Mouse (Mus musculus) testis, adult 2 months (tissue): ENCODE measurements around the gene Nmt1. TPM values are rescaled to one million over a fixed set of nuclear protein-coding genes. Genes with fewer than 3 reads are reported as not detected.

Experiments used
- H3K27ac ChIP-seq: fragments of 200-500 bp; 2 replicates; pipeline ENCODE4 v1.5.1; 2012; ENCODE audit warnings: low read depth, low read length; ENCODE audit not compliant: control insufficient read depth, insufficient read depth
- H3K27me3 ChIP-seq: fragments of 200-500 bp; 2 replicates; pipeline ENCODE4 v1.6.1; 2012; ENCODE audit warnings: mild to moderate bottlenecking, low read length, moderate library complexity; ENCODE audit not compliant: control insufficient read depth, insufficient read depth
- H3K36me3 ChIP-seq: fragments of 200-500 bp; 2 replicates; pipeline ENCODE4 v1.6.1; 2012; ENCODE audit warnings: mild to moderate bottlenecking, low read length; ENCODE audit not compliant: control insufficient read depth, insufficient read depth
- H3K4me1 ChIP-seq: fragments of 200-500 bp; 2 replicates; pipeline ENCODE4 v1.6.1; 2012; ENCODE audit warnings: low read length; ENCODE audit not compliant: control insufficient read depth, insufficient read depth
- H3K4me3 ChIP-seq: fragments of 200-500 bp; 2 replicates; pipeline ENCODE4 v1.5.1; 2012; ENCODE audit warnings: low read depth, mild to moderate bottlenecking, low read length, moderate library complexity, mixed read lengths; ENCODE audit not compliant: control insufficient read depth
- CTCF ChIP-seq: fragments of 200-500 bp; IDR thresholded peaks from 2 replicates; pipeline ENCODE4 v1.5.1; 2012; ENCODE audit warnings: low read depth, mild to moderate bottlenecking, inconsistent platforms, low read length, moderate library complexity; ENCODE audit not compliant: control insufficient read depth, insufficient read depth, insufficient replicate concordance
- POLR2A ChIP-seq: fragments of 200-500 bp; IDR thresholded peaks from 2 replicates; pipeline ENCODE4 v1.6.1; 2012; ENCODE audit warnings: low read depth, mild to moderate bottlenecking, inconsistent platforms, low read length, moderate library complexity; ENCODE audit not compliant: control insufficient read depth
- polyA plus RNA-seq: library from polyadenylated mRNA; depleted of rRNA; stranded (reverse); fragments of >200 nt; gene quantifications from 2 replicates; pipeline ENCODE4 v1.2.3, GENCODE M21; 2012

Gene Nmt1
- polyA plus RNA-seq, 1 experiment: 97.3 TPM

DNA sequence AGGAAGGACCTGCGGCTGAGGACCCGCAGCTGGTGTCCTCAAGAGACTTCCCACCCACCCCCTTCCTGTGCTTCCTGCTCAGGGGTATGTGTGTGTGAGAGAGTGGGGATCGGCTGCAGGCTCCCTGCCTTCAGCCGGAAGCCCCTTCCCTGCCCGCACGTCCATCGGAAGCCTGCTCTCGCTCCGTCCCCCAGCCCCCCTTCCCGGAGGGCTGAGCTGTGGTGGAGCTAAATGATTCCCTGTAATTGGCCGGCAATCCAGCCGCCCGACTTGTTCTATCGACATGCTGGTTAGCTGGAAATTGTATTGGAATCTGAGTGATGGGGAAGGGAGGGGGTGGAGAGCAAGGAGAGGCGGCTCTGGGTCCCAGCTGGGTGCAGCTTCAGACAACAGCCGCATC lies 36.3 kb upstream of the Nmt1 start:
- H3K4me1 ChIP-seq: peaks cover 10% of the 10 kb centered on the region

GRCm38 (mm10) chr11:102992940-102993339 lies 35.0 kb upstream of the Nmt1 start:
- TF ChIP-seq POLR2A (no peak), CTCF (peak; percentile 85; the same call in 1 of the 2 replicates)
- no peak overlapping the region for H3K27ac ChIP-seq
- peaks cover 10% of the 10 kb centered on the region for H3K4me1 ChIP-seq
- H3K36me3 ChIP-seq: no peaks in the 10 kb centered on the region
- no peak overlapping the region for H3K4me3 ChIP-seq
- no peaks in the 10 kb centered on the region for H3K27me3 ChIP-seq

More for the DNA sequence above, 36.3 kb upstream of the Nmt1 start:
- Histone ChIP-seq H3K36me3 (no peaks in the 10 kb centered on the region), H3K4me3 (no peak overlapping the region), H3K27me3 (no peaks in the 10 kb centered on the region), H3K27ac (no peak overlapping the region)
- no peak for TF ChIP-seq CTCF
- no peak for TF ChIP-seq POLR2A

- Histone ChIP-seq H3K4me1 (peaks cover 10% of the 10 kb centered on the region), H3K36me3 (no peaks in the 10 kb centered on the region), H3K27ac (no peak overlapping the region), H3K4me3 (no peak overlapping the region), H3K27me3 (no peaks in the 10 kb centered on the region)
- TF ChIP-seq CTCF: no peak
- TF ChIP-seq POLR2A: no peak
Observed at GRCm38 (mm10) chr11:102993420-102994029, 34.5 kb upstream of the Nmt1 start.

GRCm38 (mm10) chr11:102994952-102995351 lies 33.0 kb upstream of the Nmt1 start:
- peaks cover 8% of the 10 kb centered on the region for H3K4me1 ChIP-seq
- no peak overlapping the region for H3K27ac ChIP-seq
- no peak overlapping the region for H3K4me3 ChIP-seq
- no peak for TF ChIP-seq CTCF
- no peak for TF ChIP-seq POLR2A
- no peaks in the 10 kb centered on the region for H3K36me3 ChIP-seq
- no peaks in the 10 kb centered on the region for H3K27me3 ChIP-seq

DNA sequence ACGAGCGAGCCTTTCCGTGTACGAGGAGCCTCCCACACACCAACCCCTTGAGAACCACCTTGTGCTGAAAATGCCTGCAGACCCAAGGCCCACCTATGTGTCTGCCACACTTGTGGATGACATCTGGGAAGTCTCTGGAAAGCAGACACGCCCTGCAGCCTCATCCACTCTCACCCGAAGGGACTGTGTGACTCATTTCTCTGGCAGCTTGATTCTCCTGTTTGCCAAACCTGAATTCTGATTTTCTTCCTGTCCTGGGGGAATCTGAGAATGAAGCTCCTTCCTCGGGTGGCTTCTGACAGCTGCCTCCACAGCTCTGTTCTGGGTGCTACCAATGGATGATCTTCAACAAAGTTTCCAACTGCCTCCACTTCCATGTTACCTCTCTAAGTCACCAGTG lies 31.6 kb upstream of the Nmt1 start:
- Histone ChIP-seq H3K4me3 (no peak overlapping the region), H3K27me3 (no peaks in the 10 kb centered on the region), H3K4me1 (0 out of 2 replicates have a peak, but pooled peaks cover 2% of the 10 kb centered on the region), H3K36me3 (no peaks in the 10 kb centered on the region), H3K27ac (no peak overlapping the region)
- TF ChIP-seq CTCF: no peak
- TF ChIP-seq POLR2A: no peak

DNA sequence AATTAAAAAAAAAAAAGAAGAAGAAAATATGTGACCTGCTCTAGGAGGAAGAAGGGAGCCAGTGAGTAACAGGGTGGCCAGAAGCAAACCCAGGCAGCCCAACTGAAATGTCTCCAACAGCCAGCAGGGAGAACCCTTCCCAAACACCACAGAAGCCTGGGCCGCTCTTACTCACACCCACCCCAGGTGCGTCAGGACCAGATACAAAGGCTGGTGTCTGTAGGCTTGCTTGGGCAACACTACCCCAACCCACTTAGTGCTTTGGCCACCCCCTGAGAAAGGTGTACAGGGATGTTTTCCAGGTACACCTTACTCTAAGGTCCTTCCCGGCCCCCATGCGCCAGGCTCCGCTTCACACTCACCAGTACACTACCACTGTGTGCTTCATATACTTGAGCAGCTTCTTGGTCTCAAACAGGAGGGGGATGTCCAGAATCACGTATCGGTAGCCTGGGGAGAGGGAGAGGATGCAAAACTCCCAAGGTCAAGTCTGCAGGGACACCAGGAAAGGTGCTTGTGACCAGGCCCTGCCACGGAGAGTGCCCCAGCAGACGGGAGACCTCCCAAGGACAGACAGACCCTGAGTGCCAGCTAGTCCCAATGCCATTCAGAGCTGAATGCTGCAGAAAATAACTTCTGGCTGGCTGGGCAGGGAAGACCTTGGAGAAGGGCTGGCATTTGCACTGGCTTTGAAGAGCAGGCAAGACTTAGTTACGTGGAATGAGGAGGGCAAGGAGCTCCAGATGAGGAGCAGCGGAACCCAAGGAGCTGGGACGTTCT lies 30.8 kb upstream of the Nmt1 start:
- H3K36me3 ChIP-seq: no peaks in the 10 kb centered on the region
- no peak for TF ChIP-seq CTCF
- no peak for TF ChIP-seq POLR2A
- no peak overlapping the region for H3K4me3 ChIP-seq

DNA sequence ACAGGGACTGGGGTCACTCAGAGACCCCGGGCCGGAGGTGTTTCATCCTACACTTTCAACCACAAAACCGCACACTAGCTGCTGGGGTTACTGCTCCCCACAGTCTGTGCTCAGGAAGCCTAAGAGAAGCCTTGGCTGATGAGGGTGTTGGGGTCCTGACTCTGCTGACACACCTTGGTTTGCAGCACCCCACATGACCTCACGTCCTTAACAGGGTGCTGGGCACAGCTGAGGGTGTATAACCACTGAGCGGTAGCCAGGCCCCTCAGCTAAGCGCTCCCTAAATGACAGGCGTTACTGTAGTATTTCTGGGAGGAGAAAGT lies 29.8 kb upstream of the Nmt1 start:
- Histone ChIP-seq H3K4me1 (peaks cover 2% of the 10 kb centered on the region; the same call in 1 of the 2 replicates), H3K27ac (no peak overlapping the region), H3K27me3 (no peaks in the 10 kb centered on the region), H3K36me3 (no peaks in the 10 kb centered on the region), H3K4me3 (no peak overlapping the region)
- no peak for TF ChIP-seq POLR2A

More for the DNA sequence above, 30.8 kb upstream of the Nmt1 start:
- no peak overlapping the region for H3K27ac ChIP-seq
- no peaks in the 10 kb centered on the region for H3K27me3 ChIP-seq
- H3K4me1 ChIP-seq: 0 out of 2 replicates have a peak, but pooled peaks cover 2% of the 10 kb centered on the region
